Mouse (Mus musculus) neural tube, embryonic 12.5 days (tissue): ENCODE measurements around the gene Vps35. TPM values are rescaled to one million over a fixed set of nuclear protein-coding genes. Genes with fewer than 3 reads are reported as not detected.

Experiments used
- ATAC-seq: fragments of 200-750 bp; cut with Nextera tagmentation; 2 replicates; pipeline ENCODE4 v1.8.0; 2017; ENCODE audit warnings: low read depth, mild to moderate bottlenecking, moderate TSS enrichment, moderate library complexity; ENCODE audit not compliant: low FRiP score
- H3K27ac ChIP-seq: fragments of 300-500 bp; sonication (generic); 2 replicates; pipeline ENCODE4 v1.5.1; 2016
- H3K27me3 ChIP-seq: fragments of 300-500 bp; sonication (generic); replicated peaks from 2 replicates; pipeline ENCODE4 v1.6.1; 2016; ENCODE audit warnings: mild to moderate bottlenecking
- H3K36me3 ChIP-seq: fragments of 300-500 bp; sonication (generic); 2 replicates; pipeline ENCODE4 v1.6.1; 2016; ENCODE audit warnings: mild to moderate bottlenecking
- H3K4me1 ChIP-seq: fragments of 300-500 bp; sonication (generic); 2 replicates; pipeline ENCODE4 v1.6.1; 2016
- H3K4me2 ChIP-seq: fragments of 300-500 bp; sonication (generic); replicated peaks from 2 replicates; pipeline ENCODE4 v1.6.1; 2016; ENCODE audit warnings: mild to moderate bottlenecking
- H3K4me3 ChIP-seq: fragments of 300-500 bp; sonication (generic); 2 replicates; pipeline ENCODE4 v1.5.1; 2016
- H3K9ac ChIP-seq: fragments of 300-500 bp; sonication (generic); 2 replicates; pipeline ENCODE4 v1.6.1; 2016; ENCODE audit warnings: mild to moderate bottlenecking
- H3K9me3 ChIP-seq: fragments of 300-500 bp; sonication (generic); 2 replicates; pipeline ENCODE4 v1.6.1; 2016; ENCODE audit warnings: mild to moderate bottlenecking
- WGBS: fragments of 180-500 bp; shearing (Covaris S2); methylation state at CpG from one replicate; pipeline ENCODE4 v1.1.7; 2016; 5-methylcytosine and 5-hydroxymethylcytosine counted together
- polyA plus RNA-seq: library from polyadenylated mRNA; unstranded; fragments of >200 nt; fragmentation: Nextera tagmentation; extraction: Ambion mirVana; gene quantifications from 2 replicates; pipeline ENCODE4 v1.2.1, GENCODE M21; 2016

Vps35 gene
- polyA plus RNA-seq, 1 experiment from 2014 or later, result 177 TPM

GRCm38 (mm10) chr8:85308564-85308963, 9.0 kb upstream of the Vps35 start:
- H3K9me3 ChIP-seq, result no peaks in the 10 kb centered on the region
- no peak overlapping the region for H3K27ac ChIP-seq
- no peak overlapping the region for H3K9ac ChIP-seq
- H3K4me2 ChIP-seq, result no peak overlapping the region
- H3K27me3 ChIP-seq, result no peaks in the 10 kb centered on the region
- peaks cover 36% of the 10 kb centered on the region for H3K36me3 ChIP-seq
- WGBS, result 90% methylated on average over 2 of the region's 2 CpGs
- H3K4me1 ChIP-seq, result no peaks in the 10 kb centered on the region
- no peak overlapping the region for H3K4me3 ChIP-seq
- ATAC-seq, result no peak

DNA sequence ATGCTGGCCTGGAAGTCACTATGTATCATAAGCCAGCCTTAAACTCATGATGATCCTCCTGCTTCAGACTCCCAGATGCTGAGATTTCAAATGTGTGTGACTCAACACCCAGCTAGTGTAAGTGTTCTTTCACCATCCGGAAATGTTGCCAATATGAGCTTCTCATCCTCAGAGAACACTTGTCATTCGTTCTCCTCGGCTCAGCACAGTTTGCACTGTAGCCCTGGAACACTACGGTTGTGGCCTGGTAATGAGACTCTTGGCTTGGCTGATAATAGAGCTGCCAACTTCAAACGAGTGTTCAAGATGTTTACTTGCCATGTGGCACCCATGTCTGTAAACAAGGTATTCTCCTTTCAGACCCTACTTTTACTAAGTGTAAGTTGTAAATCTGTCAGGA, 3.9 kb upstream of the Vps35 start:
- 91% methylated on average over 5 of the region's 5 CpGs for WGBS
- Histone ChIP-seq H3K36me3 (peaks cover 41% of the 10 kb centered on the region), H3K27ac (no peak overlapping the region), H3K9me3 (no peaks in the 10 kb centered on the region), H3K4me3 (no peak overlapping the region), H3K27me3 (no peaks in the 10 kb centered on the region), H3K4me1 (peaks cover 11% of the 10 kb centered on the region), H3K9ac (no peak overlapping the region), H3K4me2 (no peak overlapping the region)
- no peak for ATAC-seq

- Histone ChIP-seq H3K36me3 (peaks cover 35% of the 10 kb centered on the region), H3K4me3 (no peak overlapping the region), H3K27ac (no peak overlapping the region), H3K27me3 (no peaks in the 10 kb centered on the region), H3K9me3 (no peaks in the 10 kb centered on the region), H3K9ac (no peak overlapping the region), H3K4me1 (peaks cover 14% of the 10 kb centered on the region), H3K4me2 (no peak overlapping the region)
- ATAC-seq, result no peak
- WGBS, result 93% methylated on average over 3 of the region's 3 CpGs
Observed at GRCm38 (mm10) chr8:85302931-85303330, 3.3 kb upstream of the Vps35 start.

- Histone ChIP-seq H3K27me3 (no peaks in the 10 kb centered on the region), H3K4me3 (no peak overlapping the region), H3K9me3 (no peaks in the 10 kb centered on the region), H3K4me1 (peaks cover 19% of the 10 kb centered on the region), H3K4me2 (no peak overlapping the region), H3K9ac (no peak overlapping the region), H3K27ac (no peak overlapping the region), H3K36me3 (peaks cover 27% of the 10 kb centered on the region)
- ATAC-seq, result no peak
- 58% methylated on average over 1 of the region's 1 CpGs for WGBS
Observed at GRCm38 (mm10) chr8:85301941-85302340, 2.3 kb upstream of the Vps35 start.

GRCm38 (mm10) chr8:85298600-85299433, 785 bp downstream of the Vps35 start:
- no peak; the same call in 1 of the 2 replicates for ATAC-seq

DNA sequence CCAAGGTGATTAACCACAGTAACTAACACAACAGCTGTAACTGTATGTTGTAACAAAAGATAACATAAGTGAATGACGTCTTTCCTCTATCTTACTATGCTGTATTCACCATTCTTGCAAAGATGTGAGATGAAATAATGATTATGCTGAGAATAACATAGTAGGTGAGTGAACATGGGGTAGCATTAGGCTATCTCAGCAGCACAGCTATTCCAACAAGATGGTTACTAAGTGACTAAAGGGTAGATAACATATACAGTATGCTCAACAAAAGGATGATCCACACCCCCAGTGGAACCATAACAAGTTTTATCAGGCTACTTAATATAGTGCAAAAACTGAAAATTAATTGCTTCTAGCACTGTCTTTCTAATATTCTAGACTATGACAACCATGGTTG, 12.8 kb downstream of the Vps35 start:
- peaks cover 50% of the 10 kb centered on the region for H3K36me3 ChIP-seq

More at GRCm38 (mm10) chr8:85298600-85299433, 785 bp downstream of the Vps35 start:
- no peaks in the 10 kb centered on the region for H3K27me3 ChIP-seq
- H3K4me2 ChIP-seq, result peak overlapping the region; percentile 81
- H3K36me3 ChIP-seq, result peaks cover 10% of the 10 kb centered on the region
- peaks cover 19% of the 10 kb centered on the region for H3K4me1 ChIP-seq
- H3K27ac ChIP-seq, result peak overlapping the region; percentile 86; the same call in 1 of the 2 replicates
- no peaks in the 10 kb centered on the region for H3K9me3 ChIP-seq
- peak overlapping the region; percentile 88 for H3K9ac ChIP-seq
- H3K4me3 ChIP-seq, result peak overlapping the region; percentile 94
- under 1% methylated on average over 53 of the region's 53 CpGs for WGBS

DNA sequence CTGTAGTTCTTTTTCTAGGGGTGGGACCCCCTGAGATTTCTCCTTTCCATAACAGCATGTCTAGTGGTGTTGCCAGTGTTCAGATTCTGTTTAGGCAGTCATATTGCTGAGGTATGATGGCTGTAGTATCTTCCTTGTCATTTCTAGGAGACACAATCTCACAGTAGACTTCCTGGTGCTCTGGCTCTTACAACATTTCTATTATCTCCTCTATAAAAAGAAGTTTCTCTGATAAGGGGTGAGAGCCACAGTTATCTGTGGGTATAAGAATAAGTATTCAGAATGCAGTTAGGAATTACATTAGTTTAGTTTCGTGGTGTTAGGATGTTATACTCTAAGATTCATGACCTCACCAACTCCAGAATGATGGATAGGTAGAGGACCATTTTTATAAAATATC, 72.3 kb downstream of the Vps35 start:
- H3K4me2 ChIP-seq, result no peak overlapping the region
- H3K36me3 ChIP-seq, result no peaks in the 10 kb centered on the region
- no peak for ATAC-seq
- no peak overlapping the region for H3K27ac ChIP-seq
- H3K9me3 ChIP-seq, result no peaks in the 10 kb centered on the region
- no peak overlapping the region for H3K4me3 ChIP-seq
- no peaks in the 10 kb centered on the region for H3K27me3 ChIP-seq
- WGBS, result 78% methylated on average over 1 of the region's 1 CpGs
- H3K4me1 ChIP-seq, result no peaks in the 10 kb centered on the region
- no peak overlapping the region for H3K9ac ChIP-seq

More for the DNA sequence above, 12.8 kb downstream of the Vps35 start:
- H3K27me3 ChIP-seq, result no peaks in the 10 kb centered on the region
- ATAC-seq, result no peak
- H3K27ac ChIP-seq, result no peak overlapping the region
- no peak overlapping the region for H3K4me3 ChIP-seq
- no peak overlapping the region for H3K4me2 ChIP-seq
- no peaks in the 10 kb centered on the region for H3K4me1 ChIP-seq
- WGBS, result 92% methylated on average over 1 of the region's 1 CpGs
- no peaks in the 10 kb centered on the region for H3K9me3 ChIP-seq
- H3K9ac ChIP-seq, result no peak overlapping the region

- 42% methylated on average over 1 of the region's 1 CpGs for WGBS
- Histone ChIP-seq H3K4me3 (no peak within 1 kb of the TSS), H3K9me3 (no peaks in the 10 kb centered on the region), H3K27me3 (no peaks in the 10 kb centered on the region), H3K9ac (no peak within 1 kb of the TSS), H3K27ac (no peak within 1 kb of the TSS), H3K4me1 (no peaks in the 10 kb centered on the region), H3K4me2 (no peak within 1 kb of the TSS), H3K36me3 (no peaks in the 10 kb centered on the region)
- no peak for ATAC-seq
Observed at GRCm38 (mm10) chr8:85225688-85226087, 73.9 kb downstream of the Vps35 start, which contains the start of gene Olfr371. Olfr371 (plus strand) TSS chr8:85225988.

DNA sequence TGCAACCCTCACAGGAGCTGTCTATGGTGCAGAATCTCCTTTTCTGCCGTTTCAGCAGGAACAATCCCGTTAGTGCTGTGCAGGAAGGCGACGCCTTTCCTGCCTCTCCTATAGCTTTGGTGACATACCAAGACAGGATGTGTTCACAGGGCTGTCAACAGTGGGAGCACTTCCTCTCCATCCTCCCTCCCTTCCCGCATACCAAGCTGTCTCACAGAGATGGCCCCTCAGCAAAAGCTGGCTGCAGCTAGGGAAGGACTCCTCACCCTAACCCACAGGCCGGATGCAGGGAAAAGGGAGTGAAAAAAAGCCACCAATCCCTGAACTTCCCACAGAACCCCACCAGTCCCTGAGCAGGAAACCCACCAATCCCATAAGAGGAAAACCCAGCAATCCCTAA, 78.6 kb downstream of the Vps35 start:
- Histone ChIP-seq H3K4me3 (no peak overlapping the region), H3K36me3 (no peaks in the 10 kb centered on the region), H3K9me3 (no peaks in the 10 kb centered on the region), H3K27me3 (no peaks in the 10 kb centered on the region), H3K27ac (no peak overlapping the region), H3K4me1 (no peaks in the 10 kb centered on the region), H3K9ac (no peak overlapping the region), H3K4me2 (no peak overlapping the region)
- WGBS, result 62% methylated on average over 6 of the region's 6 CpGs
- no peak for ATAC-seq

GRCm38 (mm10) chr8:85220220-85220619, 79.4 kb downstream of the Vps35 start:
- Histone ChIP-seq H3K9ac (no peak overlapping the region), H3K36me3 (no peaks in the 10 kb centered on the region), H3K4me2 (no peak overlapping the region), H3K4me3 (no peak overlapping the region), H3K27ac (no peak overlapping the region), H3K9me3 (no peaks in the 10 kb centered on the region), H3K4me1 (no peaks in the 10 kb centered on the region), H3K27me3 (no peaks in the 10 kb centered on the region)
- WGBS, result 79% methylated on average over 4 of the region's 4 CpGs
- ATAC-seq, result no peak
